Mouse (Mus musculus) spleen, postnatal 14 days (tissue): ENCODE data around the gene Ssc4d.

Source experiments
- DNase-seq, 2 experiments: peaks; one replicate each; pipeline ENCODE4 v3.0.0; 2021 to 2022; ENCODE audit warnings: low spot score in 2 of 2

Gene Ssc4d

GRCm38 (mm10) chr5:135940587-135940986 is 33.7 kb downstream of the Ssc4d start:
- DNase-seq, result no peak

GRCm38 (mm10) chr5:135935641-135936190 is 38.6 kb downstream of the Ssc4d start:
- DNase-seq, result no peak

GRCm38 (mm10) chr5:135935176-135935523 is 39.2 kb downstream of the Ssc4d start:
- no peak for DNase-seq

GRCm38 (mm10) chr5:135934481-135935175 is 39.7 kb downstream of the Ssc4d start, which contains the start of gene Ywhag:
Gene Ywhag (minus strand): TSS chr5:135934616.
- DNase-seq, result peak; percentile 98

GRCm38 (mm10) chr5:135933900-135934441 is 40.4 kb downstream of the Ssc4d start:
- peak; percentile 40 to 57 for DNase-seq

GRCm38 (mm10) chr5:135933222-135933899 is 41.0 kb downstream of the Ssc4d start:
- DNase-seq, result no peak

GRCm38 (mm10) chr5:135932359-135932758 is 42.0 kb downstream of the Ssc4d start:
- DNase-seq, result no peak

GRCm38 (mm10) chr5:135931526-135931925 is 42.8 kb downstream of the Ssc4d start:
- no peak for DNase-seq

GRCm38 (mm10) chr5:135929685-135930424 is 44.5 kb downstream of the Ssc4d start:
- no peak for DNase-seq

- DNase-seq, result no peak
Observed at GRCm38 (mm10) chr5:135923901-135924300, 50.4 kb downstream of the Ssc4d start.

- DNase-seq, result no peak
Observed at GRCm38 (mm10) chr5:135919902-135920301, 54.4 kb downstream of the Ssc4d start.

GRCm38 (mm10) chr5:135918593-135918992 is 55.7 kb downstream of the Ssc4d start:
- DNase-seq, result no peak

GRCm38 (mm10) chr5:135918059-135918437 is 56.3 kb downstream of the Ssc4d start:
- no peak for DNase-seq

- DNase-seq, result no peak
Observed at GRCm38 (mm10) chr5:135917327-135918058, 56.8 kb downstream of the Ssc4d start.

- DNase-seq, result no peak
Observed at GRCm38 (mm10) chr5:135916601-135917000, 57.7 kb downstream of the Ssc4d start.

- DNase-seq, result no peak
Observed at GRCm38 (mm10) chr5:135916051-135916565, 58.2 kb downstream of the Ssc4d start.

- no peak for DNase-seq
Observed at GRCm38 (mm10) chr5:135914156-135914555, 60.2 kb downstream of the Ssc4d start.

- no peak for DNase-seq
Observed at GRCm38 (mm10) chr5:135913201-135913600, 61.1 kb downstream of the Ssc4d start.

GRCm38 (mm10) chr5:135911633-135912220 is 62.6 kb downstream of the Ssc4d start:
- DNase-seq, result no peak

GRCm38 (mm10) chr5:135910813-135911212 is 63.5 kb downstream of the Ssc4d start:
- DNase-seq, result no peak
